Mouse (Mus musculus) olfactory bulb, adult 2 months (tissue): ENCODE measurements at regions not wholly inside any gene's neighbourhood (a gene's known extent, or its start where the extent isn't known, plus 50 kb on each side); places are given as distances from the start of the nearest gene placed in this dataset.

Source experiments
- CTCF ChIP-seq: fragments of 200-500 bp; IDR thresholded peaks from 2 replicates; pipeline ENCODE4 v1.5.1; 2012; ENCODE audit warnings: low read depth, mild to moderate bottlenecking, low read length, moderate library complexity; ENCODE audit not compliant: insufficient read depth
- POLR2A ChIP-seq: fragments of 200-500 bp; IDR thresholded peaks from 2 replicates; pipeline ENCODE4 v1.6.1; 2012; ENCODE audit warnings: mild to moderate bottlenecking, low read depth, low read length, moderate library complexity; ENCODE audit not compliant: insufficient read depth

DNA sequence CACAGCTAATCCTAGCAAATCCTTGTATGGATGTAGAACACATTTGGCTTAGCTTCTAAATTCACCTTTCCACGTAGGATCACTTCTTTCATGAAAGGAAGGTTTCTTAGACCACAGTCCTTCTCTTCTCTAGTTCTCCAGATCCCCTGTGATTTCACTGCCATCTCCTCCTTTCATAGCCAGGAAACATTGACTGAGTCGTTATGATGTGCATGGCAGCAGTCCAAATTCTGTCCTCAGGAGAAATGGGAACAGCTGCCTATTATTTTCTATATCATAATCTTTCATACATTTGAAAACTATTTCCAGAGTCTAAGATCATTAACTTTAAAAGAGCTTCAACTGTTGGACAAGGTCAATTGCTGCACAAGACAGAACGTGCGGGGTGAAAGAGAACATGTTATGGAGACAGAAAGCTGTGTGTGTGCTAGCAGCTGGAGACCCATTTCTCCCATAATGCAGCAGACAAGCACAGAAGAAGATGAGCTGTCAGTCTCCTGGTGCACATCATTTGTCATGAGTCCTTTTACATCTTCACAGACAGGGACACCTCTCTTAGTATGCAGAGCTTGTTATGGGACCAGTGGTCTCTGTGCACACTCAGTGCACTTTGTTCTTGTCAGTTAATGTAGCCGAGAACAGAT lies 631.6 kb upstream of the Sema6d start:
- TF ChIP-seq POLR2A (no peak), CTCF (no peak)
